Mouse (Mus musculus) lung, postnatal 0 days (tissue): ENCODE data around the gene Nek7. TPM values are rescaled to one million over a fixed set of nuclear protein-coding genes. Genes with fewer than 3 reads are reported as not detected.
A peak's percentile ranks its signal among the peaks of the same experiment; 100 is the strongest.

Experiments
- ATAC-seq: fragments of 200-750 bp; cut with Nextera tagmentation; 2 replicates; pipeline ENCODE4 v1.8.0; 2017; ENCODE audit warnings: moderate library complexity
- DNase-seq: peaks from one replicate; pipeline ENCODE4 v3.0.0-alpha.2; 2016; ENCODE audit warnings: low spot score
- H3K27ac ChIP-seq: fragments of 300-500 bp; sonication (generic); 2 replicates; pipeline ENCODE4 v1.5.1; 2014; ENCODE audit warnings: antibody characterized with exemption, mild to moderate bottlenecking, low read length, mixed read lengths
- H3K27me3 ChIP-seq: fragments of 300-500 bp; sonication (generic); replicated peaks from 2 replicates; pipeline ENCODE4 v1.6.1; 2014; ENCODE audit warnings: low read length, mixed read lengths; ENCODE audit not compliant: insufficient read depth
- H3K36me3 ChIP-seq: fragments of 300-500 bp; sonication (generic); 2 replicates; pipeline ENCODE4 v1.6.1; 2014; ENCODE audit warnings: low read length, mixed read lengths; ENCODE audit not compliant: insufficient read depth
- H3K4me1 ChIP-seq: fragments of 300-500 bp; sonication (generic); 2 replicates; pipeline ENCODE4 v1.6.1; 2014; ENCODE audit warnings: antibody characterized with exemption, low read depth, low read length, mixed read lengths; ENCODE audit not compliant: insufficient read depth
- H3K4me2 ChIP-seq: fragments of 300-500 bp; sonication (generic); replicated peaks from 2 replicates; pipeline ENCODE4 v1.6.1; 2014; ENCODE audit warnings: low read depth, mild to moderate bottlenecking, low read length, moderate library complexity, mixed read lengths
- H3K4me3 ChIP-seq: fragments of 300-500 bp; sonication (generic); 2 replicates; pipeline ENCODE4 v1.5.1; 2014; ENCODE audit warnings: low read depth, low read length
- H3K9ac ChIP-seq: fragments of 300-500 bp; sonication (generic); replicated peaks from 2 replicates; pipeline ENCODE4 v1.6.1; 2014; ENCODE audit warnings: low read depth, mild to moderate bottlenecking
- H3K9me3 ChIP-seq: fragments of 300-500 bp; sonication (generic); 2 replicates; pipeline ENCODE4 v1.6.1; 2016; ENCODE audit warnings: low read length, mixed read lengths
- CTCF ChIP-seq: IDR thresholded peaks from 2 replicates; pipeline ENCODE4 v1.5.1; 2016; ENCODE audit warnings: antibody characterized with exemption, mild to moderate bottlenecking
- EP300 ChIP-seq: IDR thresholded peaks from 2 replicates; pipeline ENCODE4 v1.6.1; 2016; ENCODE audit warnings: antibody characterized with exemption, mild to moderate bottlenecking, control low read depth
- WGBS: fragments of 180-500 bp; shearing (Covaris S2); extraction: QIAGEN DNeasy Blood & Tissue Kit; methylation state at CpG from one replicate; pipeline ENCODE4 v1.1.7; 2014; 5-methylcytosine and 5-hydroxymethylcytosine counted together
- polyA plus RNA-seq: library from polyadenylated mRNA; unstranded; fragments of >200 nt; fragmentation: Nextera tagmentation; extraction: Ambion mirVana; gene quantifications from 2 replicates; pipeline ENCODE4 v1.2.1, GENCODE M21; 2015

Nek7 gene
- polyA plus RNA-seq, 1 experiment from 2014 or later, result 41.6 TPM

DNA sequence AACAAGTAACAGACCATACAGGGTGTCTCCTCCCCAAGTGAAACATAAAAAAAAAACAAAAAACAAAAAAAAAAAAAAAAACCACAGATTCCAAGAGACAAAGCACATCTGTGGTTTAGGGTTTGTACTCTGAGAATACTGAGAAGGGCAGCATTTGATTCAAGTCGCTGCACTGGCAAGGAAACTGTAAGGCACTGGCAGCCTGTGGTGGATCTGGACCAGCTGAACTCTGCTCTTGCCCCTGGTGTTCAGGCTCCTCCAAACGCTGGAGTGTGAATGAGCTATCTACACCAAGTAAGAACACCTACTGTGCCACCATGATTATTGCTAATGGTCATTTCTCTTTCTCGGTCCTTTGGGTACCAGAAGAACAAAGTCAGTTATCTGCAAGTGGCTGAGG is 30.8 kb downstream of the Nek7 start:
- Histone ChIP-seq H3K4me3 (no peak overlapping the region), H3K9ac (no peak overlapping the region), H3K27ac (no peak overlapping the region), H3K27me3 (no peaks in the 10 kb centered on the region), H3K36me3 (no peaks in the 10 kb centered on the region), H3K4me1 (no peaks in the 10 kb centered on the region; the same call in 1 of the 2 replicates), H3K4me2 (no peak overlapping the region), H3K9me3 (no peaks in the 10 kb centered on the region)
- WGBS, result 77% methylated on average over 3 of the region's 3 CpGs
- ATAC-seq, result no peak
- no peak for DNase-seq
- no peak for TF ChIP-seq CTCF
- no peak for TF ChIP-seq EP300

DNA sequence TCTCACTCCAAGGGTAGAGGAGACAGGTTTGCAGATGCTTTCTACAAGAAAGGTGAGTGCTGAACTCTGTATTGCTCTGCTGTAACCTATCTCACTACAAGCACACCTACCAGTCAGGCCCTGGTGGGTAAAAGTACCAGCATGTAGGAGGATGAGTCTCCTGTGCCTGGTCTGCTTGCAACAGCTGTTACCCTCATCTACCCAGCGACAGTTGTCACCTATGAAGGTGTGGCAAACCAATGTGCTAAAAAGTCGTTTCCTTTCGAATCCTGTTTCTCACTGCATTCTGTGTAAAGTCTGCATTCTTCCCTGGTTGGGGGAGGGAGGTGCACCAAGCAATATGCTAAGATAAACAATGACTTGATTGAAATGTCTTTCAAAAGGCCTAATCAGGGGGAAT is 32.1 kb downstream of the Nek7 start:
- 38% methylated on average over 3 of the region's 3 CpGs for WGBS
- Histone ChIP-seq H3K4me1 (no peaks in the 10 kb centered on the region; the same call in 1 of the 2 replicates), H3K9ac (no peak overlapping the region), H3K4me2 (no peak overlapping the region), H3K9me3 (no peaks in the 10 kb centered on the region), H3K27me3 (no peaks in the 10 kb centered on the region), H3K27ac (no peak overlapping the region), H3K4me3 (no peak overlapping the region), H3K36me3 (no peaks in the 10 kb centered on the region)
- DNase-seq (no peak), ATAC-seq (no peak)
- TF ChIP-seq EP300 (no peak), CTCF (no peak)

DNA sequence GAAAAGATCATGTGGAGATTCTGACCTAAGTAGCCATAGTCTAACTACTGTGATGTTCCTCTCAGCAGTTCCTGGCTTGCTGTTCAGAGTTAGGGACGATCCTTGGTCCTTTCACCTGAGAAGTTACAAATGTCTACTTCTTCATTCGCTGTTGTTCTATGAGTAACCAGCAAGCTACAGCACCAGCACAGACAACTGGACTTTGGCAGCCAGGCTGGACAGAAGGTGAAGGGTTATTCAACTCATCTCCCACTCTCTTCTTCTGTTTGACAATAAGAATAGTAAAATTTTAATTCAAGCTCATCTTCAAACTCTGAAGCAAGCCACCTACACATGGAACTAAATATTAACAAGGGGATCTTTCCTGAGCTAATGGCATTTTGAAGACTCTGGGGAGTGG is 33.0 kb downstream of the Nek7 start:
- H3K27me3 ChIP-seq, result no peaks in the 10 kb centered on the region
- ATAC-seq (no peak), DNase-seq (no peak)
- H3K4me1 ChIP-seq, result no peaks in the 10 kb centered on the region; the same call in 1 of the 2 replicates
- H3K36me3 ChIP-seq, result no peaks in the 10 kb centered on the region
- WGBS, result 97% methylated on average over 2 of the region's 2 CpGs
- TF ChIP-seq CTCF, result no peak
- TF ChIP-seq EP300, result no peak
- no peak overlapping the region for H3K27ac ChIP-seq
- no peak overlapping the region for H3K4me2 ChIP-seq
- H3K9me3 ChIP-seq, result no peaks in the 10 kb centered on the region
- no peak overlapping the region for H3K4me3 ChIP-seq
- no peak overlapping the region for H3K9ac ChIP-seq

DNA sequence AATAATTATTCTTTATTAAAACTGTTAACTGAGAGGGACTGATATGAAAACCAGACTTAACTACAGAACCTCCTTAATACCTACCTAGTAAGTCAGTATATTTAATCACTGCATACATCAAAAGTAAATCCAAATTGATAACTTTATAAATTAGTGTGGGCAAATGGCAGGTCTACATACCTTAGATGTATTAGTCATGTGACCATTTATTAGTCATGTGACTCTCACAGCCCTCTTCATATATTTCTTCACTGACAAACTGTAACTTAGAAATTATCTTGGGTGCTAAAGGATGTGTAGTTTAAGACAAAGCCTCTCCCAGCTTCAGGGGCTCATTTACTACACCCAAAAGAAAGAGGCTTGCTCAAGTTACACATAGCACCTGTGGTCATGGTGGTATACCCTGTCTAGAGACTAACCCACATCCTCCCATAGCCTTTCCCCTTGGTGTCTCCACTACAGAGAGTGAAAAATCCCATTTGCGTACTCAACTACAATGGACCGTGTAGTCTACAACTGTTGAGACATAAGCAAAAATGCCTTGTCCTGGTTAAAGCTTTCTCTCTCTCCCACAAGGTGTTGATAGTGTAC is 35.4 kb downstream of the Nek7 start:
- Histone ChIP-seq H3K27ac (no peak overlapping the region), H3K4me1 (no peaks in the 10 kb centered on the region; the same call in 1 of the 2 replicates), H3K4me2 (no peak overlapping the region), H3K9ac (no peak overlapping the region), H3K4me3 (no peak overlapping the region), H3K27me3 (no peaks in the 10 kb centered on the region), H3K9me3 (no peaks in the 10 kb centered on the region), H3K36me3 (no peaks in the 10 kb centered on the region)
- WGBS, result 85% methylated on average over 2 of the region's 2 CpGs
- TF ChIP-seq EP300 (no peak), CTCF (no peak)
- ATAC-seq, result no peak
- no peak for DNase-seq

DNA sequence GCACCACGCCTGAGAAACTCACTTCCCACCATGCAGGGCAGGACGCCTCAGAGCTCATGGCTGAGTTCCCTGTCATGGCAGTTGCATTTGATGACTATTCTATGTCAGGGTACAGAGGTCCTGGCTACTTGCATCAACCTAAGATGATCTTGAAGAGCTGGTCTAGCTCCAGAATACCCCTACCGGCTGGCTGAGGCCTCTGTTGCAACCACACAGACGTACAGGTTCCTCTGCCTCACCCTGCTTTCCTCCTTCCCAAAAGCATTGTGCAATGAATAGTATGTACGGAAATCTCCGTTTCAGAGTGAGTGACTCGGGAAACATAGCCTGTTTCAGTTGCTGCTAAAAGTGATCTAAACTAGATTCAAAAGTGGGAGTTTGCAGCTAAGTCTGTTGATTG is 37.7 kb downstream of the Nek7 start:
- Histone ChIP-seq H3K27me3 (no peaks in the 10 kb centered on the region), H3K27ac (no peak overlapping the region), H3K9ac (no peak overlapping the region), H3K9me3 (no peaks in the 10 kb centered on the region), H3K36me3 (no peaks in the 10 kb centered on the region), H3K4me2 (no peak overlapping the region), H3K4me3 (no peak overlapping the region), H3K4me1 (no peaks in the 10 kb centered on the region; the same call in 1 of the 2 replicates)
- TF ChIP-seq EP300 (no peak), CTCF (no peak)
- 75% methylated on average over 7 of the region's 7 CpGs for WGBS
- DNase-seq, result peak; percentile 36
- ATAC-seq, result peak; percentile 49; the same call in 1 of the 2 replicates

DNA sequence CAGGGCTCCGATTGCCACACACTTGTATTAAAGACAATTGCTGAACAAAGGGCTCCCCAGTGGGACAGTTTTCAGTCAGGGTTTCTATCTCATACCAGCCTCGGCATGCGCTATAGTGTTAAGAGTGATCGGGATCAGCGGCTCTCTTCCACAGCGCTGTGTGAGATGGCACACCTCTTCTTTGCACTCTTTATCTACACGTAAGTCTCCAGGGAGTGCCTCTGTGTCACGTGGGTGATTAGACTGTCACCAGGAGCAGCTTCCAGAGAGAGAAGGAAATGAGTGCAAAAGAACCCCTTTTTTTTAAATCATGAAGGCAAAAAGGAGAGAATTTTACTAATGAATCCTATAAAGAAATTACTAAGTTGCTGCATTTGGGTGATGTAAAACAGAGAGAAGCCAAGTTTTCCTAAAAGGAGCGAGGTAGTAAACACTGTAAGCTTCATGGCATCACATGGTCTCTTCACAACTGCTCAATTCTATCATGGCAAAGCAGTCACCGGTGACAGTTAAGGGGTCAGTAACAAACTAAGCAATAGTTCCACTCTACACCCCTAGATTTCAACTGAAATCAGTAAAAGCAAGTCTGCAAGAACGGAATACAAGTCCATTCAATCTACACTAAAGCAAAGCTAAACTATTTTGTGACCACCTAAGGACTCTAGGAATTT is 40.0 kb downstream of the Nek7 start:
- DNase-seq, result no peak
- Histone ChIP-seq H3K9me3 (no peaks in the 10 kb centered on the region), H3K36me3 (no peaks in the 10 kb centered on the region), H3K4me1 (no peaks in the 10 kb centered on the region), H3K27ac (no peak overlapping the region), H3K9ac (no peak overlapping the region), H3K4me3 (no peak overlapping the region), H3K4me2 (no peak overlapping the region), H3K27me3 (no peaks in the 10 kb centered on the region)
- no peak for ATAC-seq
- WGBS, result 82% methylated on average over 11 of the region's 11 CpGs
- TF ChIP-seq CTCF (no peak), EP300 (no peak)
